Mouse (Mus musculus): ENCODE data around the gene Hmbs.
"Not testable (repeated sequence)": the region's sequence is repeated elsewhere in the genome, so short reads cannot be mapped to it uniquely, and the experiment has no call there.

The Hmbs gene

DNA sequence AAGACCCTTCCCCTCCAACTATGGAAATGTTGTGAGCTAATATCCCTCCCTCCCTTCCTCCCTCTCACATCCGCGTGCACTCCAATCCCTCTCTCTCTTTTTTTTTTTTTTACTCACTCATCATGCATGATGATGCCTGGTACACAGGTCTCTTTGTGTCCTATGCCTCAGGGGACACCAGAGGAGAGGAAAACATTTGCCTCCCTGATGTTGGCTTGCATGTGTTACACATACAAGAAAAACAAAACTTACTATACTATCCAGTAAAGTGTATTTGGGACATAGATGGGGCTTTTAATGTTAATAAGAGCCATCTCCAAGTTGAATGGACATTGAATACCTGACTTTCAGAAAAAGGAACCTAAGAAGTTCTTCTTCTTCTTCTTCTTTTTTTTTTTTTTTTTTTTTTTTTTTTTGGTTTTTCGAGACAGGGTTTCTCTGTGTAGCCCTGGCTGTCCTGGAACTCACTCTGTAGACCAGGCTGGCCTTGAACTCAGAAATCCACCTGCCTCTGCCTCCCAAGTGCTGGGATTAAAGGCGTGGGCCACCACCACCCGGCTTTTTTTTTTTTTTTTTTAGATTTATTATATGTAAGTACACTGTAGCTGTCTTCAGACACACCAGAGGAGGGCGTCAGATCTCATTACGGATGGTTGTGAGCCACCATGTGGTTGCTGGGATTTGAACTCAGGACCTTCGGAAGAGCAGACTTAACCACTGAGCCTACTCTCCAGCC lies 18.8 kb downstream of the Hmbs start:
- DNase-seq (ENCODE audit: low read depth, low spot score), result not testable (repeated sequence)

DNA sequence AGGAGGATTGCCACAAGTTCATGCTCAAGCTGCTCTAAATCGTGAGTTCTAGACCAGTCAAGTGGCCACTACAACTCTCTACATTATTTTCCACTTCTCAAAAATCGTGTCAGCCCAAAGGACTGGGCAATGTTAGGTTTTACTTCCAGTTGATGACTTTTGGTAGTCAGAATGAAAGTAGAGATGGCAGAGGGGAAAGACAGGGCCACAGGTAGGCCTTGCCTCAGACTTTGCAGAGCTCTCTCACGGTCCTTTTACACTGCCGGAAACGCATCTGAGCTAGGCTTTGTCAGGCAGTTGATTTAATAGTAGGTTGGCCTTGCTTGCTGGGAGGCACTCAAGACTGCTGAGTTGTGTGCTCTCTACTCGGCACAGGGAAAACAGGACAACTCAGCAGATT lies 19.9 kb downstream of the Hmbs start:
- no peak for DNase-seq (ENCODE audit: low read depth, low spot score)

DNA sequence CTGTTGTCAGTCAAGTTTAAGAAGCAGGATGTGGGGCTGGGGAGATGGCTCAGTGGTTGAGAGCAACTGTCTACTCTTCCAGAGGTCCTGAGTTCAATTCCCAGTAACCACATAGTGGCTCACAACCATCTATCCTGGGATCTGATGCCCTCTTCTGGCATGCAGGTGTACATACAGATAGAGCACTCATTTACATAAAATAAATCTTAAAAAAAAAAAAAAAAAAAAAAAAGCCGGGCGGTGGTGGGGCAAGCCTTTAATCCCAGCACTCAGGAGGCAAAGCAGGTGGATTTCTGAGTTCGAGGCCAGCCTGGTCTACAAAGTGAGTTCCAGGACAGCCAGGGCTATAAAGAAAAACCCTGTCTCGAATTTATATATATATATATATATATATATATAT lies 20.4 kb downstream of the Hmbs start:
- DNase-seq (ENCODE audit: low read depth, low spot score), result not testable (repeated sequence)

DNA sequence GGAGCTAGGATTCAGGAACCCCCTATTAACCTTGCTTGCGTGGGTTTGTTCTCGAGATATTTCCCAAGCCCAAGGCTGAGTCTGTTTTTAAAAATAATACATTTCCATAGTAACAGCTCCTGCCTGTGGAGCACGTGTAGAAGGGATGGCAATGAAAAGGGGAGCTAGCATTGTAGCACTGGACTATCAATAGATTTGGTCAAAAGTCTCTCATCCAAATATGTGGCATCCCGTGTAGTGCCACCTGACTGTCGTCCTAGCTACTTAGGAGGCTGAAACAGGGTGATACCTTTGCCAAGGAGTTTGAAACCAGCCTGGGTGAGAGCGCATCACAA lies 23.3 kb downstream of the Hmbs start:
- DNase-seq (ENCODE audit: low read depth, low spot score), result no peak

DNA sequence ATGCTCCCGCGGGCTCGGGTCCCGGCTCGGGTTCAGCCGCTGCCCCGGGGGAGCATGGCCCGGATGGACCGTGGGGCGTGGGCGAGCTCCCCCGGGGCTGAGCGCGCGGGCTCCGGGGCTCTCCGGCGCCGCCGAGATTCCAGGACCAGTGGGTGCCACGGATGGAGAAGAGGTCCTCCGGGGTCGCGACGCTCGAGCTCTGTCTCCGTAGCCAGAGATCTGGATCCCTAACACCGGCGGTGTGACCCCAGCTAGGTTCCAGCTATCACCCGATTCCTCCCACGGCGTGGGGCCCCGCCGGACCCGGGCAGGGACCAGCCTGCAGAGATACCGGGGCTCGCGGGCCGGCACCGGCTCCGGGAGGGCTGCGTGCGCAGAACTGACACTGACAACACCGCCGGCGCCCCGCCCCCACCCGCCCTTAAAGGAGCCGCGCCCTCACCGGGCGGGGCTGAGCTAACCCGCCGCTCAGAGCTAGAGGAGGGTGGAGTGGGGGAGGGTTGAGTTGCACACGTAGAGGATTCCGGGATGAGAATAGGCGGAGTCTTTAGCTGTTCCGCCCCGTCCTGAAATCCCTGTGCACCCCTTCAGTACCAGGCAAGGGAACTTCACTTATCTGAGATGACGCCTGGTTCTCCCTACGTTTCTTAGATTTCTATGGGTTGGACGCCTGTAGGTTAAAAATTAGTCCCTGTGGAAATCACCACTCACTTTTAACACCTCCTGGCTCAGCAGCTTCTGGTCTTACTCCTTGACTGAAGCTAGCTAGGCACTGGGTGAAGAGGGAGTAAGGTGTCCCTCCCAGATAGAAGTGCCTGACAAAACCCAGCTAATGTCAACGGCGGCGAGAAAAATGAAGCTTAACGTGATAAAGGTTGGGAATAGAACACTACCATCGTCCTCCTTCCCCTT lies 23.9 kb downstream of the Hmbs start, which contains the start of gene C2cd2l:
Gene C2cd2l (minus strand): TSS at position 399 of the 912 bp plus-strand sequence.
- DNase-seq (ENCODE audit: low read depth, low spot score), result peak; percentile 97

DNA sequence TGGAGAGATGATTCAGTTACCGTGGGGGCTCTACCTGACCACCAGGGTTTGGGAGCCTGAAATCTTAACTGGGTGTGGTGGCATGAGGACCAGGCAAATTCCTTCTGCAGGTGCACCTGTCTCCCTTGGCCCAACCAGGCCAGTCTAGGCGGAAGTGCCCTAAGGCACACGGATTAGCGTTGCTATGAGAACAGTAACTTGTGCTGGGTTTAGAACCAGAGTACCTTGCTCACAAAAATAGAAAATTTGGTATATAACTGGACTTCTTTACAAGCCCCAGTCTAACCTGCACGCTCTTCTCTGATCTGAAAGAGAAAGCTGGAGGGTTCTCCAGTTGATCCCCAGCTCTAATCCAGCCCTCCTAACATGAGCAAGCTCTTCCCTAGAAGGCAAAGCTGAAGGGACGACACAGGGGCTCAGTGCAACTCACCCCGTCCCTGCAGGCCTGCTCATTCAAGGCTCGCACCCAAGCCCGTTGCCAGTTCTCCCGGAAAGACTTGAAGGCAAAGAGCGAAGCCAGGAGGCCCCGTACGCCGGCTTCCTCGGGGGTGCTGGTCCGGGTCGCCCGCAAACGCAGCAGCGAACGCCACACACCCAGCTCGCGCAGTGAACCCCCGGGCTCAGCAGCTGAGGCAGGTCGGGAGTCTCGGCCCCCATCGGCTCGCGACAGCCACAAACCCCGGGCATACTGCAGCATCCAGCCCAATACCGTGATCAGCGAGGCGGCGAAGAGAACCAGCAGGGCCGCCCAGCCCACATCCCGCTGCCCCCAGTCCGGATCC lies 24.7 kb downstream of the Hmbs start:
- DNase-seq (ENCODE audit: low read depth, low spot score), result no peak

DNA sequence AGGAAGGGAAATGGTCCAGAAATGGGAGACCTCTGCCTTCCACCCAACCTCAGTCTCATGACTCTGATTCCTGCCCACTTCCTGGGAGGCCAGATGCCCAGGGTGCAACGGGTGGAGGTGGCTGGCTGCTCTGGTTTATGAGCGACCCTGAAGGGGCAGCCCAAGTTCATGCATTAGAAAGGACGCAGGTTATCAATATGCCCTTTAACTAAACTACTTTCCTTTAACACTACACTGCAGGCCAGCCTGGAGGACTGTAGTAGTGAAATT lies 25.3 kb downstream of the Hmbs start:
- DNase-seq (ENCODE audit: low read depth, low spot score), result no peak

DNA sequence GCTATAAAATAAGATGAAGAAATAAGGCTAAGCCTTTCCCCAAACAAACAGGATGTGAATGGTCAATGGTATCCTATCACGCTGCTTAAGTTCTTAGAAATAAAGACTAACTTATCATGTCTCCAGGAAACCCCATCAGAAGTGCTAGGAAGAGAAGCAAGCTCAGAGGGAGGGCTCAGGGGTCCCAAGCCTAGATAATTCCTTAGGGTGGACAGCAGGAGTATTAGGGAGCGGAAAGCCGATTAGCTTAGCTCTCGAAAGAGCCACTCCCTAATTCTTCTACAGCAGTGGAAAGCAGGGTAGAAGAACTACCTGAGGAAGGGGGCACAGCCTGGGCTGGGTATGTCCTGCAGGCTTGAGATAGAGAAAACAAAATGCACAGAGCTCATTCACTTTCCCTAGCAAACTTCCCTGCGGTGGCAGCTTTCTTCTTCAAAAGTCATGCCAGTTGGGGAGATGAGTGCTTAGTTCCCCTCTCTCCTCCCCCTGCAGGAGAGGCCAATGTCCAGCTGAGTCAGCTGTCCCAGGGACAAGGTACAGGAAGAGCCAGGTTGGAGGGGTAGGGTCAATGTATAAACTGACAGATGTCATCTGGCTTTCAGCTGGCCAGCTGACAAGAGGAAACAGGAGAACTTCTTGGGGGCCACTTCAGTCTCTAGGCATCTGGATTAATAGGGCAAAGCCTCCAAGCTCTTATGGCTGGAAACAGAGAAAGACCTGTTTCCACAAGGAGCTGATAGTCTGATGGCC lies 25.8 kb downstream of the Hmbs start:
- no peak for DNase-seq (ENCODE audit: low read depth, low spot score)

DNA sequence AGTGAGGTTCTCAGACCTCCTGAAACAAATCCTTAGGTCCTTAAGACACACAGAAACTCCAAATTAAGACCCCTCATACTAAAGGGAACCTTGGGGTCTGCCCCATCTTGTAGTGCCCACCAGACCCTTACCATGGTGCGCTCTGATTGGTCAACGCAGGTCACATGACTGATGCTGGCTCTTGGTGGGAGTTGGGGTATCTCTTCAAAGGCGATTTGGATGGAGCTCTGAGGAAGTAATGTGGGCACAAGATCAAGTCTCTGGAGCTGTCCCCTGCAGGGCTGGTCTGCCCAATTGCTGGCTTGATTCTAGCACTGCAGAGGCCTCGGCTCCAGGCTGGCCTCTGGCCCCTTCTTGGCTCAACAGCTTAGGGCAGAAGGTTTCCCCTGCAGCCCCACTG lies 26.6 kb downstream of the Hmbs start:
- DNase-seq (ENCODE audit: low read depth, low spot score), result no peak

DNA sequence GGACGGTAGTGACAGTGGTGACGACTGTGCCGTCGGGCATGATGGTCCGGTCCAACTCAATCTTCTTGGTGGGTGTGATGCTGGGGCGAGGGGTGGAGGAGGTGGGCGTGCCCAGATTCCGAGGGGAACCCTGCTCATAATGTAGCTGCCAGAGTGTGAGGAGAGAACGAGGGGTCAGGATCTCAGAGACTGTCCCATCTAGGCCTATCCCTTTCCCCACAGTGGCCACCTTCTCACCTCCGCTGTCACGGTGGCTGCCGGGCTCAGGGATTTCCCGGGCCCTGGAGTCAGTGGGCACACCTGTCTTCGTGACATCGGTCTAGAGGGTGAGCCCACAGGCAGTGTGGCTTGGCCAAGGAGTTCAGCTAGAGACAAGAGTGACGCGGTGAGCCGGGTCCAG lies 29.1 kb downstream of the Hmbs start:
- no peak for DNase-seq (ENCODE audit: low read depth, low spot score)

DNA sequence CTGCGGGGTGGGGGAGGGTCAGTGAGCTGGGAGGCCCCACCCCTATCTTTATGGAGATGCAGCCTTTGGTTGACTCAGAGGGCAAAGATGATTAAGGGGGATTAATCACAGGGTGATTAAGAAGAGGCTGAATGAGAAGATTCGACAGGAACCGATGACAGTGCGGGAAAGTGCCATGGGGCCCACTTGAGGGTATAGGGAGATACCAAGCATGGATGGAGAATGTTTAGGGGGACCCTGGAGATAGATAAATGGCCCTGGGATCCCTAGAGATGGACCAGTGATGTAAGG lies 29.8 kb downstream of the Hmbs start:
- DNase-seq (ENCODE audit: low read depth, low spot score), result no peak

DNA sequence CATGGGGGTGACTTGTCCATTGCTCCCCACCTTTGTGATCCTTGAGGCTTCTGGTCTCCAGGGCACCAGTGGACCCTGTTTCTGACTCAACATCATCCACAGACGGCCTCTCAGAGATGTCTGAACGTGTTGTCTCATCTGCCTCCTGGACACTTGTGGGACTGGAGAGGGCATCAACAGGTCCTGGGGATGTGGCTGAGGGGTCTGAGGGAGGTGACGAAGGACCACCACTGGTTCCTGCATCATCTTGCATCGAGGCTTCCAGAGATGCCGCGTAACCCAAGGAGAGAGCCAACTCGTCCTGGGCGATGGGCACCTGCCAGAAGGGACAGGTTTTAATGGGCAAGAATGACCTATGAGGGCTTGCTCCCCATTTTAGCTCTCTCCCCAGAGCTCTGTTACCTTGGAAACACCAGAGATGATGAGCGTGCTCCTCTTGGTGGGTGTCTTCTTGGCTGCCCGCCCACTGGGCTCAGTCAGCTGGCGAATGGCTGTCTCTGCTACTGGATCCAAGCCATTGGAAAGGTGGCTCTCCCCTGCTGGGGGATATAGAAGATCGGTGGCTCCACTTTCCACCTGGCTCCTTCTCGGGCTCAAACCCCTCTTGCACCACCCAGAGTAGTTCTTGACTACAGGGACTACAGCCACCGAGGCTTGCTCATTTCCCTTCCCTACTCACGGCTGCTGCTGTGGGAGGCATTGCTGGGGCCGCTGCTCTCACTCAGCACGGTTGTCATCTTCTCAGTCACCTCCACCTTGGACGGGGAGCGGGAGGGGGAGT lies 30.4 kb downstream of the Hmbs start:
- no peak for DNase-seq (ENCODE audit: low read depth, low spot score)

DNA sequence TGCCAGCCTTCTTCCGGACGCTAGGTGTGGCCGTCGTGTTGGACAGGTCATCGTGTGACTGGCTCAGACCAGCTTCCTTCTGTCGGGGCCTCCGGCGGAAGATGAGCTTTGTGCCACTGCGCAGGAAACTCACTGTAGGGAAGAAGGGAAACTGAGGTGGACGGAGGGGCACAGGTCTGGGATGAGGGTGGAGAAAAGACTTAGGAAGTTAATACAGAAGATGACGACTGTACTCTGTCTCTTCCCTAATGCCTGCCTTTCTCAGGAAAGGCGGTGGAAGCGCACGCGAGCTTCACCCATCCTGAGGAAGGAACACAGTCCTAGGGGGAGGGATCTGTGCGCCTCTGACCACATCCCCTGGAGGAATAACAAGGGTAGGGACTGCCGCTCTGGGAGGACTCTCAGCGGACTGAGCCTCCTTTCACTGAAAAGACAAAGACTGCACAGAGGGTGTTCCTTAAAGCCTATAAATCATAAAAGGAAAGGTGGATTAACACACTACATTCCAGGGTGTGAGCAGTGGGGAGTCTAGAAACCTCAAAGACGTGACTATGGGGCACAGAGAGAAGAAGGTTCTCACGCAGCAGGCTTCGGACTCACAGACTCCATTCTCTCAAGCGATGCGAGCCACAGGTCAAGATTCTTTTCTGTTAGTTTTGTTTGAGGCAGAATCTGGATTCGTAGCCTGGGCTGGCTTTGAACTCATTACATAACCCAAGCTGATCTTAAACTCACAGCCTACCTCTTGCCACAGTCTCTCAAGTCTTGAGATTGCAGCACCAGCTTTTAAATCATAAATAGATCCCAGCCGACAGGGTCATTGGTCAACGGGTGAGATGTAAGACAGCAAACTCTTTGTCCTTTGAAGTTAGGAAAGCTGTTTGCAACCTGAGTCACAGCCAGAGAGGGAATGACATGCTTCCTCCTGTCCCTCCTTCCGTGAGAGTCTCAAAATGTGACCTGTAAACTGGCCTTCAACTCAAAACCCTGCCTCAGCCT lies 32.6 kb downstream of the Hmbs start:
- DNase-seq (ENCODE audit: low read depth, low spot score), result peak; percentile 54

DNA sequence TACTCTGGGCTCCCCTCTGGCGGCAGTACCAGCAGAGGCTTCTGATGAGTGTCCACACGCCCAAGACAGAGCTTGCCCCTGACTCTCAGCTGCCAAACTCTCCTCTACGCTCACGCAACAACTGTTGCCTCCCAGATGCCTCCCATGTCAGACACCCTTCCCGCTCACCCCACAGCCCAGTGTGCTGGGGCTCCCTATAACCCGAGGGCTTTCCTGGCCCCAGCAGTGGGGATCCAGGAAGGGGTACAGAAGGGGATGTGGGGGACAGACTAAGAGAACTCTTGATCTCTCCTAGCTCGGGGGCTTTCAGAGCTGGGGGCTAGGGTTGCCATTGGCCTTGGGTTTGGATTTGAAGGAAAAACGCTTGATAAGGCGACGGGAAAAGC lies 33.3 kb downstream of the Hmbs start:
- no peak for DNase-seq (ENCODE audit: low read depth, low spot score)

DNA sequence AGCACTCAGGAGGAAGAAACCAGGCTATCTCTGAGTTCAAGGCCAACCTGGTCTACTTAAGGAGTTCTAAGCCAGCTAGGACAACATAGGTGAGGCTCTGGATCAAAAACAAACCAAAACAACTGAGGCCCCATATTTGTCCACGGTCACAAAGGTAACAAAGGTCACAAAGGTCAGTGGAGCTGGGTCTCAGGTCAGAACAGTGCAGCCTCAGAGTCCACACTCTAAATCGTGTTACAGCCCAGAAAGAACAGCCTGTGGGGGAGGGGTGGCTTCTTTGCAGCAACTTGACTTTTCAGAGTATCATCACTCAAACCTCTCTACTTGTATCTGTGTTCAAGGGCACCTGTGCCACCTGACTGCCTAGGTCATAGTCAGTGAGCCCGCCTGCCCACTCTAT lies 34.3 kb downstream of the Hmbs start:
- DNase-seq (ENCODE audit: low read depth, low spot score), result no peak

DNA sequence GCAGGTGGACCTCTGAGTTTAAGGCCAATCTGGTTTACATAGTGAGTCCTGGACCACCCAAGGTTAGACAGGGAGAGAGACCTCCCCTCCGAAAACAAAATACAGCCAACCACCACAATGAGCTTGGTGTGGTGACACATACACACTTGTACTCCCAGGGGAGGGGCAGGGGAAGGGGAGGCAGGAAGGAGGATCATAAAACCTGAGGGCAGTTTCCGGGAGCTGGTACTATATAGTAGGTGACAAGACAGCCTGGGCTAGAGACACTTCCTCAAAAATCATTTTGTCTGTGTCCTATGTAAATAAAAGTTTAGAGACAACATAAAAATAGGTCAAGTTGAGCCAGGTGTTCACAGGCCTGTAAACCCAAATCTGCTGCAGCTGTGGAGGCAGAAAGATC lies 36.8 kb downstream of the Hmbs start:
- DNase-seq (ENCODE audit: low read depth, low spot score), result no peak

DNA sequence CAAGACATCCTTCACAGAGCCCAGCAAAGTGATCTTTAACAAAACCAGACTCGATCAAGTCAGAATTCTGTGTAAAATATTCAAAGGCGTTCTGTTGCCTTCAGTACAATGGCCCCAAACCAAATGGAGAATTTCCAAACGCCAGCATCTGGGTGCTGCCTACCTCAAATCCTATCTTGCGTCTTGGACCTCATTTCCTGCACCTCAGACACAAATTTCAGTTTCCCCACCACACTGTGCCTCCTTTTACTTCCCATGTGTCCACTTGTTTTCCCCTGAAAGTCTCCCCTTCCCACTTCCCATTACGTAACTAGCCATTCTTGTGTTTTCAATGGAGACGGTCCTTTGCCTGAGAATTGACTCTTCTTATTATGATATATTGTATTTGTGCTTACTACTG lies 37.5 kb downstream of the Hmbs start:
- no peak for DNase-seq (ENCODE audit: low read depth, low spot score)

DNA sequence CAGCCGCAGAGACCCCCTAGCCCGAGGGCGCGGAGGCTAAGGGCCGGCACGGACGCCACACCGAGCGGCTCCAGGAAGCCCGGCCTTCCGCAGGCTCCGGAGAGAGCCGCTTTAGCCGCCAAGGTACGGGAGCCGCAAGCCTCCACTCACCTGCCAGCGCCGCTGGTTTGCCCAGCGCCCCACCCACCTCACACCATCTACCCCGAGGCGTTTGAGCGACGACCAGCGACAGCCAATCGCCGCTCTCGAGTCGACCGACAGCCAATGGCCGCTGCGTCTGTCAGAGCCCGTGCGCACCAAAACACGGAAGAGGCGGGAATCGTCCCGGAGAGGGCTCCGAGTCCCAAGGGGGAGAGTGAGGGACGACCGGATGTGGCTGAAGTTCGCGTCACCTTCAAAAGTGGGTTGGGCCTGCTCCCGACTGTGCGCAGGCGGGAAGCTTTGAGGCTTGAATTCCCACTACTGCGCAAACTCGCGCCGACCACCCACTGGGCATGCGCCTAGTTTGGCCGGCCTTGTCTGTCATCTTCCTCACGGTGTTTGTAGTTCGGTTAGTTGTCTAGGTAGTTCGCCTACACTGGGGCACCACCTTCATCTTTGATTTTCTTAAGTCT lies 38.5 kb downstream of the Hmbs start, which contains the start of gene Hinfp:
Gene Hinfp (minus strand): TSS at position 206 of the 614 bp plus-strand sequence.
- DNase-seq (ENCODE audit: low read depth, low spot score), result peak; percentile 100

DNA sequence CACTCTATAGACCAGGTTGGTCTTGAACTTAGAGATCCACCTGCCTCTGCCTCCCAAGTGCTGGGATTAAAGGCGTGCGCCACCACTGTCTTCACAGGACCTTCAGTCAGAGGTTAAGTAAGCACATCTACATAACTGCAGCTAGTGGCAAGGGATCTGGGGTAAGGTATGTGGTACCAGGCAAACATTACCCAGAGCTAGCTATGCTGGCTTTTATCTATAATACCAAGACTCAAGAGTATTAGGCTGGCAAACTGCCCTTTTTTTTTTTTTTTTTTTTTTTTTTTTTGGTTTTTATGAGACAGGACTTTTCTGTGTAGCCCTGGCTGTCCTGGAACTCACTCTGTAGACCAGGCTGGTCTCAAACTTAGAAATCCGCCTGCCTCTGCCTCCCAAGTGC lies 44.0 kb downstream of the Hmbs start:
- DNase-seq (ENCODE audit: low read depth, low spot score), result not testable (repeated sequence)
